Mouse (Mus musculus) E14TG2a.4 (cell line): Measurements from ENCODE around the gene Thada.

ENCODE experiments used
- H3K27me3 ChIP-seq: 2 replicates; pipeline ENCODE4 v1.6.1; 2014; ENCODE audit warnings: low read length, control low read depth; ENCODE audit not compliant: insufficient read depth
- H3K36me3 ChIP-seq: 2 replicates; pipeline ENCODE4 v1.6.1; 2014; ENCODE audit warnings: low read length, control low read depth; ENCODE audit not compliant: insufficient read depth
- H3K4me1 ChIP-seq: replicated peaks from 2 replicates; pipeline ENCODE4 v1.6.1; 2014; ENCODE audit warnings: low read depth, low read length, control low read depth
- H3K4me3 ChIP-seq: replicated peaks from 2 replicates; pipeline ENCODE4 v1.5.1; 2014; ENCODE audit warnings: mild to moderate bottlenecking, low read length
- H3K9me3 ChIP-seq: 2 replicates; pipeline ENCODE4 v1.6.1; 2014; ENCODE audit warnings: low read length, control low read depth
- CTCF ChIP-seq: conservative IDR thresholded peaks from 2 replicates; pipeline ENCODE4 v1.5.1; 2014; ENCODE audit warnings: low read length
- NANOG ChIP-seq: IDR thresholded peaks from 2 replicates; pipeline ENCODE4 v1.6.1; 2014; ENCODE audit warnings: borderline replicate concordance, low read length, mixed read lengths
- POU5F1 ChIP-seq: IDR thresholded peaks from 2 replicates; pipeline ENCODE4 v1.6.1; 2014; ENCODE audit warnings: low read length, borderline replicate concordance

Thada gene

GRCm38 (mm10) chr17:84182311-84183271 is 283.4 kb downstream of the Thada start:
- H3K4me3 ChIP-seq = peak overlapping the region; percentile 67
- H3K27me3 ChIP-seq = peaks cover 5% of the 10 kb centered on the region; the same call in 1 of the 2 replicates
- H3K4me1 ChIP-seq = peaks cover 67% of the 10 kb centered on the region
- TF ChIP-seq POU5F1 (no peak), NANOG (no peak), CTCF (no peak)
- H3K9me3 ChIP-seq = no peaks in the 10 kb centered on the region
- H3K36me3 ChIP-seq = peaks cover 6% of the 10 kb centered on the region

DNA sequence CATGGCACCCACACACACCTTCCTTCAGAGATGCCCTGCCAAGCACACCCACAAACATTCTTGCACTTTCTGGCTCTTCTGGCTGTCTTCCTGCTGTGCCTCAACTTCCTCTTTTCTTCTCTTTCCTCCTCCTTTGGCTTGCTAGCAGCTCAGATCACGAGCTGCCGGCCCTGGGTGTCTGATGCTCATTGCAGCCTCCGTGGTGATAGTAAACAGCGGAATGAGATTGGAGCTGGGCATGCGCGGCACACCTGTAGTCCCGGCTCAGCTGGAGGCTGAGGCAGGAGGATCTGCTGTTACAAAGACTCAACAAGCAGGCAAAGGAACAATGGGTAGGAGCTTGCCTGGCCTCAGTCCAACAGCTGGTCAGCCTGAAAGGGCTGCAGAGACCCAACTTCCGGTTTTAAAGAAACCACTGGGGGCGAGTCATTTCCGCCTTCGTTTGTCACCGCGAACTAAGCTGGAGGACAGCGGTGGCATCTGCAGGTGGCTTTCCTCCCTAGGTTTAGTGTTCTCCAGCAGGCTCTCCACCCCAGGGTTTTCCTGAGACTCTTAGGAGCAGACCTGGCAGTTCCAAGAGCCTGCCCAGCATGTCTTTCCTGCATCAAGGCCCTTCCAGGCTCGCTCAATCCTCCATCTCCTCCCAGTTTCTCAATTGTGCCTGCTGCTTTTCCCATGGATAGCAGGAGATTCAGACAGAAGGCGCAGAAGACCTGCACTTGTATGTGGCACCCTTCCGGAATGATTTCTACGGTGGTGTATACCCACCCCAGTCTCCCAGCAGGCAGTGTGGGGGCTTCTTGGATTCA is 284.3 kb downstream of the Thada start:
- peaks cover 4% of the 10 kb centered on the region; the same call in 1 of the 2 replicates for H3K27me3 ChIP-seq
- H3K36me3 ChIP-seq = peaks cover 6% of the 10 kb centered on the region
- H3K9me3 ChIP-seq = no peaks in the 10 kb centered on the region
- peak overlapping the region; percentile 67 for H3K4me3 ChIP-seq
- TF ChIP-seq CTCF (no peak), NANOG (no peak), POU5F1 (no peak)
- peaks cover 71% of the 10 kb centered on the region for H3K4me1 ChIP-seq

GRCm38 (mm10) chr17:84180715-84181501 is 285.1 kb downstream of the Thada start:
- Histone ChIP-seq H3K4me1 (peaks cover 78% of the 10 kb centered on the region), H3K36me3 (peaks cover 6% of the 10 kb centered on the region), H3K9me3 (no peaks in the 10 kb centered on the region), H3K27me3 (no peaks in the 10 kb centered on the region), H3K4me3 (peak overlapping the region; percentile 67)
- no peak for TF ChIP-seq POU5F1
- TF ChIP-seq CTCF = no peak
- TF ChIP-seq NANOG = no peak

DNA sequence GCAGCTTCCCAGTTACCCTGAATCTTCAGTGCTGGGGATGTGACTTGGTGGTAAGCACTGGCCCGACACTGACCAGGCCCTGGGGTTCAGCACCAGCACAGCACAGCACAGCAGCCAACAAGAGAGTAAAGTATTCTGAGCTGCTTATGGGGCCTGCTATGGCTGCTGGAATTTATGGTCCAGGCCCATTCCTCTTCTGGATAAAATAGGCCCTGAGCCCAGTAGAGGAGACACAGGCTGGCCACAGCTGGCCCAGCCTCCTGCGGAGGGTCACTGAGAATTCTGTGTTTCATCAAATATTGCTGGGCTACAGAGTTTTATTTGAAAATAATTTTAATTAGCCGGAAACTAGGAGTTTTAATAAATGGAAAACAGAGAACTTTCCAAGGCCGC is 286.0 kb downstream of the Thada start:
- TF ChIP-seq NANOG (no peak), POU5F1 (no peak), CTCF (no peak)
- peaks cover 3% of the 10 kb centered on the region for H3K36me3 ChIP-seq
- H3K27me3 ChIP-seq = no peaks in the 10 kb centered on the region
- peaks cover 8% of the 10 kb centered on the region for H3K9me3 ChIP-seq
- H3K4me3 ChIP-seq = no peak overlapping the region
- H3K4me1 ChIP-seq = peaks cover 76% of the 10 kb centered on the region

DNA sequence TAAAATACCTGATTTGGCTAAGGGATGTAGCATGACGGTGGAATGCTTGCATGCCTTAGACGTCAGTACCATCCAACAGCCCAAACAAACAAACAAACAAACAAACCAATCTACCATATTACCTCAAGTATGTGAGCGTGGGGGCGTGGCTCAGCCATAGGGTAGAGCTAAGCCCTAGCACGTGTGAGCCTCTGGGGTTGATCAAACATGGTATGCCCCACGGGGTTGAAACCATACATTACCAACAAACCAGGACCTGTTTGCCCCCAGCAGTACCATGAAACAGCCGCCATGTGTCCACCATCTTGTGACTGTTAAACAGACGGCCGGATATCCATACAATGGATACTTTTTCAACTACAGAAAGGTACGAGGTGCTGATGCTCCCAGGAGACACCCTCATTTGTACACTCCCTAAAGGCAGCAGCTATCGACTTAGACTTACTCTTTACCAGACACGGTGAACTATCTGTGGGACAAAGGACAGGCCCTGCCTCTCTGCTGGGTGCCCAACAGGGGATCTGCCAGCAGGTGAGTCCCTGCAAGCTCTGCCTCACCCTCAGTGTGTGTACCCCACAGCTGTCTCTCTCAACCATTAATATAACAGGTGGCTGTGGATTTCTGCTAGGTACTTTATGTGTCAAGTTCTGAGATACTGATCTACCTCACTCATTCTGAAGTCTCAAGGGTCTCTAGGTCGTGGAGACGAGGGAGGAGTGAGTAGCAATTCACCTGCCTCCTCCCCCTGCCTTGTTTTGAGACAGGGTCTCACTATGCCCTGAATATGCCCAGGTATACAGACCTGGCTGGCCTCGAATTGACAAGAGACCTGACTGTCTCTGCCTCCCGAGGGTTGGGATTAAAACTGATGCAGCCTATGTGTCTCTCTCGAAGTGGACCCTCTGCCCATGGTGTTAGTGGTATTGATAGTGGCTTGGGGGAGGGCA is 286.7 kb downstream of the Thada start:
- Histone ChIP-seq H3K36me3 (no peaks in the 10 kb centered on the region), H3K27me3 (no peaks in the 10 kb centered on the region), H3K9me3 (peaks cover 8% of the 10 kb centered on the region), H3K4me1 (peaks cover 74% of the 10 kb centered on the region), H3K4me3 (peak overlapping the region; percentile 13; the same call in 1 of the 2 replicates)
- TF ChIP-seq CTCF (no peak), POU5F1 (no peak), NANOG (no peak)

DNA sequence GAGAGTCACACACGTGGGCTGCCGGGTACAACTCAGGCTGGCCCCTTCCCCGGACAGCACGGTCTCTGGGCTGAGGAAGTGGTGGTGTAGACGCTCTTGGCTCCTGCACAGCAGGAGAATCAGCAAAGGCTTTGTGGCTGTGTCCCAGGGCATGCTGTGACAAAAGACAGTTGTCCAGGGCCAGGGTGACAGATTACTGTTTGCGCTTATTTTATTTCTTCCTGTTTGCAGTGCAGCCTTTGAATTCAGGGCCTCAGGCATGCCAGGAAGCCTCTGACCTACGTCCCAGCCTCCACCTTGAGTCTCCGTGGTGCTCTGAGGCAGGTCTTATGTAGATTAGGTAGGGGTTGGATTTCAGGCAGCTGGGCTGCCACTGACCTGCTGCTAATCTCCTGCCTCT is 288.5 kb downstream of the Thada start:
- Histone ChIP-seq H3K27me3 (no peaks in the 10 kb centered on the region), H3K4me3 (no peak overlapping the region), H3K9me3 (peaks cover 8% of the 10 kb centered on the region), H3K4me1 (peaks cover 62% of the 10 kb centered on the region), H3K36me3 (no peaks in the 10 kb centered on the region)
- TF ChIP-seq POU5F1 = no peak
- TF ChIP-seq CTCF = no peak
- no peak for TF ChIP-seq NANOG

DNA sequence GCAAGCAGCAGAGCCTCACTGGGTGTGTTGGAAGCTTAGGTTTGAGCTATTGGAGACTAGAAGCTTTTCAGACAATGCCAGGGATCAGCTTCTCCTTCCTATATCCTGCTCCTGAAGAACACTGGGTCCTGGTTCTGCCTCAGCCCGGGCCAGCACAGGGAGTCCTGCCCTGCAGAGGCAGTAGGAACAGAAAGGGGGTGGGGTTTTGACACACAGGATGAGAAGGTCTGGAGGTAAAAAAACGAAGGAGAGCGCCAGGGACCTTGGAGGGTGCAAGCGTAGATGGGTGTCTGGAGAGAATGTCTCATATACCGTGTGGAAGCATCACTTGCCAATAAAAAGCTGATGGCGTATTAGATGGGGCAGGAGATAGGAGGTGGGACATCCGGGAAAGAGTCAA is 289.6 kb downstream of the Thada start:
- Histone ChIP-seq H3K36me3 (no peaks in the 10 kb centered on the region), H3K4me3 (no peak overlapping the region), H3K27me3 (no peaks in the 10 kb centered on the region)

More for the DNA sequence above, 289.6 kb downstream of the Thada start:
- TF ChIP-seq POU5F1 = no peak
- no peak for TF ChIP-seq CTCF
- TF ChIP-seq NANOG = no peak
- Histone ChIP-seq H3K9me3 (peaks cover 8% of the 10 kb centered on the region), H3K4me1 (peaks cover 51% of the 10 kb centered on the region)
